Mouse (Mus musculus) hindbrain, embryonic 16.5 days (tissue): ENCODE measurements at regions not wholly inside any gene's neighbourhood (a gene's known extent, or its start where the extent isn't known, plus 50 kb on each side); places are given as distances from the start of the nearest gene placed in this dataset.

ENCODE experiments used
- ATAC-seq: fragments of 200-750 bp; cut with Nextera tagmentation; 2 replicates; pipeline ENCODE4 v1.8.0; 2017; ENCODE audit warnings: moderate TSS enrichment, moderate library complexity
- H3K27ac ChIP-seq: fragments of 300-500 bp; sonication (generic); 2 replicates; pipeline ENCODE4 v1.5.1; 2014; ENCODE audit warnings: low read depth, mild to moderate bottlenecking, control low read depth, low read length, moderate library complexity
- H3K27me3 ChIP-seq: fragments of 300-500 bp; sonication (generic); replicated peaks from 2 replicates; pipeline ENCODE4 v1.6.1; 2014; ENCODE audit warnings: low read length; ENCODE audit not compliant: control insufficient read depth, insufficient read depth
- H3K36me3 ChIP-seq: fragments of 300-500 bp; sonication (generic); 2 replicates; pipeline ENCODE4 v1.6.1; 2014; ENCODE audit warnings: mild to moderate bottlenecking, low read length, moderate library complexity, mixed read lengths; ENCODE audit not compliant: control insufficient read depth, insufficient read depth
- H3K4me1 ChIP-seq: fragments of 300-500 bp; sonication (generic); 2 replicates; pipeline ENCODE4 v1.6.1; 2014; ENCODE audit warnings: low read depth, low read length; ENCODE audit not compliant: control insufficient read depth, insufficient read depth
- H3K4me2 ChIP-seq: fragments of 300-500 bp; sonication (generic); 2 replicates; pipeline ENCODE4 v1.6.1; 2014; ENCODE audit warnings: mild to moderate bottlenecking, low read length, control low read depth, moderate library complexity
- H3K4me3 ChIP-seq: fragments of 300-500 bp; sonication (generic); 2 replicates; pipeline ENCODE4 v1.5.1; 2014; ENCODE audit warnings: mild to moderate bottlenecking, low read length, control low read depth, moderate library complexity
- H3K9ac ChIP-seq: fragments of 300-500 bp; sonication (generic); 2 replicates; pipeline ENCODE4 v1.6.1; 2014; ENCODE audit warnings: low read depth, mild to moderate bottlenecking, control low read depth, low read length, moderate library complexity
- H3K9me3 ChIP-seq: fragments of 300-500 bp; sonication (generic); 2 replicates; pipeline ENCODE4 v1.6.1; 2014; ENCODE audit warnings: mild to moderate bottlenecking, low read length, moderate library complexity; ENCODE audit not compliant: control insufficient read depth
- WGBS: fragments of 180-500 bp; shearing (Covaris S2); extraction: QIAGEN DNeasy Blood & Tissue Kit; methylation state at CpG from one replicate; pipeline ENCODE4 v1.1.7; 2014; 5-methylcytosine and 5-hydroxymethylcytosine counted together

DNA sequence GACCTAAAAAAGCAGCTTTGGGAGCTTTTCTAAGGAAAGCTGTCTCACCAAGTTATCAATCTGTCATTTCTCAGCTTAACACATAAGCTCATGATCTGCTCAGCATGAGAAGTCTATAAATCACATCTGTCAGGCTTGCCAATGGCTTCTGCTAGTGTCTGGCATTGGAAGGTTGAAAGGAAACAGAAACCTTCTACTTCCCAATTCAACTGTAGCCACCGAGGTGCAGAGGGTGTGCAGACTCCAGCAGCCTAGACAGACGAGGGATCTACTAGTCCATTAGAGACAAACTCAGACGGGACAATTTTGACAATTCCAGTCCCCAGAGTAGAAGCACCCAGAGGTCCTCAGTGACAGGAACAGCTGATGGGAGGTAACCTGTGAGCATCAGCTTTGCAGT is 103.0 kb downstream of the Nab1 start:
- WGBS: 60% methylated on average over 3 of the region's 3 CpGs
- ATAC-seq: no peak

DNA sequence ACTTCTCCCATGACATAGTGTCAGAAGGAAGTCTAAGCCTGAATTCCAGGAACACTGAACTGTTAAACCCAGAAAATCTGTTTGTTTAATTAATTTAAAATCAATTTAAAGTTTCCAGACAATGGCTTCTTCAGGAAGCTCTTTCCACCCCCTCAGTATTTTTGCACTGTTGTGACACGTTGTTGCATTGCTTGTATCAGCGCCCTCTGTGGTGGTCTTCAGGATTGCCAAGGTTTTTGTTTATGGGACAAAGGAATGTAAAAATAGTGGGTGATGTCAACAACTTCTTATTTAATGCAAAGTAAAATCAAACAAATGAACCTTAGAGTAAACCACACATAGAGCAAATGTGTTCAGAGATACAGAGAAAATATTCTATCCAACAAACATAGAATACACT is 107.5 kb downstream of the Nab1 start:
- 45% methylated on average over 2 of the region's 2 CpGs for WGBS
- Histone ChIP-seq H3K27me3 (no peaks in the 10 kb centered on the region), H3K4me1 (no peaks in the 10 kb centered on the region), H3K9ac (no peak overlapping the region), H3K4me3 (no peak overlapping the region), H3K4me2 (no peak overlapping the region), H3K9me3 (no peaks in the 10 kb centered on the region), H3K36me3 (no peaks in the 10 kb centered on the region), H3K27ac (no peak overlapping the region)
- no peak for ATAC-seq

More for the DNA sequence above, 103.0 kb downstream of the Nab1 start:
- no peaks in the 10 kb centered on the region for H3K36me3 ChIP-seq
- H3K27me3 ChIP-seq: no peaks in the 10 kb centered on the region
- H3K9me3 ChIP-seq: no peaks in the 10 kb centered on the region
- no peak overlapping the region for H3K9ac ChIP-seq
- H3K27ac ChIP-seq: no peak overlapping the region
- no peak overlapping the region for H3K4me2 ChIP-seq
- no peak overlapping the region for H3K4me3 ChIP-seq
- no peaks in the 10 kb centered on the region for H3K4me1 ChIP-seq

DNA sequence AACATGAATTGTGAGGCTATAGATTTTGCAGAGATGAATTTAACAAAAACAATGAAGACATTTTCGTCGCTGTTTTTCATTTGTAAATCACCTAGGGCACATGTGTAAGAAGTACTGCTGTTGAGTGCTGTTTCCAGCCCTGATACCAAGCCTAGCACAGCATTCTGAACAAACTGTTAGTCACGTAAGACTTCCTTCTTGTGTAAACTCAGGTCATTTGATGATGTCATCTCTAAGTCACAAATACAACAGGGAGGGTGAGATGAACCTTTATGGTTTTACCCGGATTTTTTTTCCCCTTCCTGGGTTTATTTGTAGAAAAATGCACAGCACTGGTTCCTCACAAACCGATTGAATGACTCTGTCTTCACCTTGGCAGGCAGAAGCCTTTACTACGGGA is 111.6 kb downstream of the Nab1 start:
- no peak for ATAC-seq
- no peak overlapping the region for H3K4me2 ChIP-seq
- no peak overlapping the region for H3K4me3 ChIP-seq
- no peaks in the 10 kb centered on the region for H3K27me3 ChIP-seq
- no peaks in the 10 kb centered on the region for H3K4me1 ChIP-seq
- no peaks in the 10 kb centered on the region for H3K36me3 ChIP-seq
- H3K27ac ChIP-seq: no peak overlapping the region
- H3K9me3 ChIP-seq: no peaks in the 10 kb centered on the region
- no peak overlapping the region for H3K9ac ChIP-seq
- WGBS: 75% methylated on average over 6 of the region's 6 CpGs

DNA sequence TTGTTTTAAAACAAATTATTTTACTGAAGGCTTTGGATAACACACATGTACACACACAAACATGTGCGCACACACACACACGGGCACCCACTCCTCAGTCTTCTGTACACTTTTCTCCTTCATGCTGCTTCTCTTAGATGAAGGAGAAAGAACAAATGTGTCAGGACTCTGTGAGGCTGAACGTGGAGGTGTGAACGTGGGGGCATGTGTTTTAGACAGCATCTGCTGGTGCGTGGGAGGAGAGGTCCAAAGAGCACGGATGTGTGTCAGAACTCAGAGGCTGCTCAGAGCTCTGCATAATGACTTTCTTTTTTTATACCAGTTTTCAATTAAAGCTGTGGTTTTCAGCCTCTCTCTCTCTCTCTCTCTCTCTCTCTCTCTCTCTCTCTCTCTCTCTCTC is 112.4 kb downstream of the Nab1 start:
- no peak overlapping the region for H3K9ac ChIP-seq
- H3K36me3 ChIP-seq: no peaks in the 10 kb centered on the region
- 70% methylated on average over 6 of the region's 6 CpGs for WGBS
- peak; percentile 65; the same call in 1 of the 2 replicates for ATAC-seq
- H3K9me3 ChIP-seq: no peaks in the 10 kb centered on the region
- H3K27me3 ChIP-seq: no peaks in the 10 kb centered on the region
- H3K4me3 ChIP-seq: no peak overlapping the region
- no peaks in the 10 kb centered on the region for H3K4me1 ChIP-seq
- H3K4me2 ChIP-seq: no peak overlapping the region
- H3K27ac ChIP-seq: no peak overlapping the region

DNA sequence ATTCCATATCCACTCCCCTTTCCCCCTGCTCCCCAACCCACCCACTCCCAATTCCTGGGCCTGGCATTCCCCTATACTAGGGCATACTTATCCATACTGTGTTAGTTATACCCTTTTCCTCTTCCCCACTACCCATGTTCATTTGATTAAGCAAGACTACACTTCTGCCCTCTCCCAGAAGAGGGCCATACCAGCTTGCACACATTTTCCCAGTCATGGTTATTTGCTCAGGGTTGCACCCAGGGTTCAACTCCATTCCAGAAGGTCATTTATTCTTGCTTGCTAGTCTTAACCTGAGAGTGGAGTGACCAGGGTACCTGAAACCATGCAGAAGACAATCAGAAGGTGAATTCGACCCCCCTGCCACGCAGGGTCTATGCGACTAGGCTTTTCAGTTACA is 113.4 kb downstream of the Nab1 start:
- H3K36me3 ChIP-seq: no peaks in the 10 kb centered on the region
- H3K4me3 ChIP-seq: no peak overlapping the region
- H3K9me3 ChIP-seq: no peaks in the 10 kb centered on the region
- no peak overlapping the region for H3K4me2 ChIP-seq
- no peak overlapping the region for H3K27ac ChIP-seq
- no peaks in the 10 kb centered on the region for H3K27me3 ChIP-seq
- WGBS: 91% methylated on average over 3 of the region's 3 CpGs
- no peak for ATAC-seq
- H3K9ac ChIP-seq: no peak overlapping the region
- no peaks in the 10 kb centered on the region for H3K4me1 ChIP-seq

DNA sequence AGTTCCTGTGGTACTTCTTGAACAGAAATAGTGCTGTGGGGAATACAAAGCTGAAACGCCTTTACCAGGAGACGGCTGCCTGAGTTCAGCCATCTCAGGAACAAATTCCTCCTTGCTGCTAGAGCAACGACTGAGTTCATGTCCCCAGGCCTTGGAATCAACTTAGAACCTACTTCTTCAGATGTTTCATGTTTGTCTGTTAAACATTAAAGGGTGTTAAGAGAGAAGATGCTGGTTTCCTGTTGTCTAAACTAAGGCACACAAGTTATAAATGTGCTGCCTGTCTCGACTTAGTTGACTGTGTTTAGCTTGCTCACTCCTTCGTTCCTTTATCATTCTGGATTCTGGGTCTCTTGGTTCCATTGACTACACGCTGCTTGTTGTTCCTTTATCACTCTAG is 125.2 kb downstream of the Nab1 start:
- Histone ChIP-seq H3K27ac (no peak overlapping the region), H3K4me1 (no peaks in the 10 kb centered on the region), H3K36me3 (no peaks in the 10 kb centered on the region), H3K27me3 (no peaks in the 10 kb centered on the region), H3K4me2 (no peak overlapping the region), H3K9me3 (no peaks in the 10 kb centered on the region), H3K9ac (no peak overlapping the region), H3K4me3 (no peak overlapping the region)
- 81% methylated on average over 6 of the region's 6 CpGs for WGBS
- ATAC-seq: no peak

DNA sequence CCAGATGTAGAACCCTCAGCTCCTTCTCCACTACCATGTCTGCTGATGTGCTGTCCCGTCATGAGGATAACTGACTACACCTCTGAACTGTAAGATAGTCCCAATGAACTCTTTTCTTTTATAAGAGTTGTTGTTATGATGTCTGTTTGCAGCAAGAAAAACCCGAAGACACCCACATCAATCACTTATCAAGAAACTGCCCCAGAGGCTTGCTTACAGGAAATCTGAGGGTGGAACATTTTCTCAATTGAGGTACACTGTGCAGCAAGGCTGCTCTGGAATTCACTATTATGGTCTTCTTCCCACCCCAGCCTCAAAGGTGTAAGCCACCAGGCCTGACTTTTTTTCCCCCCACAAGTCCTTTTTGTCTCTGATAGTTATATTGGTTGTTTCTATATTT is 125.8 kb downstream of the Nab1 start:
- no peak overlapping the region for H3K4me3 ChIP-seq
- 87% methylated on average over 2 of the region's 2 CpGs for WGBS
- ATAC-seq: no peak
- no peak overlapping the region for H3K27ac ChIP-seq
- no peaks in the 10 kb centered on the region for H3K36me3 ChIP-seq
- no peaks in the 10 kb centered on the region for H3K9me3 ChIP-seq
- H3K9ac ChIP-seq: no peak overlapping the region
- no peaks in the 10 kb centered on the region for H3K27me3 ChIP-seq
- no peak overlapping the region for H3K4me2 ChIP-seq
- H3K4me1 ChIP-seq: no peaks in the 10 kb centered on the region

DNA sequence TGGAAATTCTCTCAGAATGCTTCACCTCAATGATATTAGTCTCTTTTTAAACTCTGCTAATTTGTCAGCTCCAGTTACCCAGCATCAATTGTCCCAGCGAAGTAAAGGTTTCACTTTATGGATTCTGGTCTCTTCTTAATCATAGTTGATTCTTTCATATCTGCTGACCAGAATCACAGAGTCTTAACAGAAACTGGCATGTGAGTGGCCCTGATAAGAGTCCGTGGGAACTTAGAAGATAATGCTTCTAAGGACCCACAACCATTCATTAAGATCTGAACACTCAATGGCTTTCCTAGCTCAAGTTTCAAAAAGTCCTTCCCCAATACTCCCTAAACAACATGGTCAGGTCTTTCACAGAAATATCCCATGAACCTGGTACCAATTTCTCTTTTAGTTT is 126.7 kb downstream of the Nab1 start:
- H3K4me3 ChIP-seq: no peak overlapping the region
- no peak for ATAC-seq
- 86% methylated on average over 2 of the region's 2 CpGs for WGBS
- H3K4me2 ChIP-seq: no peak overlapping the region
- no peak overlapping the region for H3K27ac ChIP-seq
- H3K9me3 ChIP-seq: no peaks in the 10 kb centered on the region
- H3K9ac ChIP-seq: no peak overlapping the region
- H3K4me1 ChIP-seq: no peaks in the 10 kb centered on the region
- H3K27me3 ChIP-seq: no peaks in the 10 kb centered on the region
- H3K36me3 ChIP-seq: no peaks in the 10 kb centered on the region

DNA sequence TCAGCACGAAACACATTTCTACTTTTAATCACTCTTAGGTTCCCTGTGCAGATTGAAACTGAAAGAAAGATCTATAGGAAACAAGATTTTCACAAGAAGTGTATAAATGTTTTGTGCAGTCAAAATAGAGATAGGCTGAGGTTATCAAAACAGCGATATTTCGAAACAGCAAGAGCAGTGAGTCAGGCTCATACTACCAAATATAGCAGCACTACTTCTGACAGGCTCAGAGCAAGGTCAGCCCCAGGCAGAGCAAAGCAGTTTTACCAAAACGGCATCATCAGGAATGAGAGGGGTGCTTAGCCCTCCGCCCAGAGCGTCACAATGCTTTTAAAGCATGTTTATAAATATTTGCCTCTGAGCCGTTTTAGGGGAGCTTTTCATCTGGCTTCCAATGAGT is 133.4 kb upstream of the Gls start:
- Histone ChIP-seq H3K9me3 (no peaks in the 10 kb centered on the region), H3K36me3 (no peaks in the 10 kb centered on the region), H3K9ac (no peak overlapping the region), H3K4me1 (no peaks in the 10 kb centered on the region), H3K27me3 (no peaks in the 10 kb centered on the region), H3K27ac (no peak overlapping the region), H3K4me3 (no peak overlapping the region), H3K4me2 (no peak overlapping the region)
- WGBS: 84% methylated on average over 7 of the region's 7 CpGs
- no peak for ATAC-seq

DNA sequence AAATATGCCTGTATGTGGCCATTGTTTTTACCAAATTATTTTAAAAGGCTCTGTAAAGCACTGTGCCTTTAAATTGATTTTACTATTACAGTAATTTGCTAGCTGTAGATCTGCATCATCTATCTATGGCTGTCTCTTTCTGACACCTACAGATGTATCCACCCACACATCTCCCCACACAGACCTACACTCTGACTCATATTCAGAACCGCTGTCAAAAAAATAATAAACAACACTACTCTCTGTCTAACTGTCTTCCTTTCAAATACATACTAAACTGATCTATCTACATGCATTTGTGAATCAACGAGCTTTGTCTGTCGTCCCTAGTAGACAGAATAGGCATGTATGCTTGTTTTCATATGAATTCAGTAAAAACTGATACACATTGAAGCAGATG is 130.6 kb upstream of the Gls start:
- Histone ChIP-seq H3K9ac (no peak overlapping the region), H3K27me3 (no peaks in the 10 kb centered on the region), H3K4me1 (no peaks in the 10 kb centered on the region), H3K4me3 (no peak overlapping the region), H3K27ac (no peak overlapping the region), H3K4me2 (no peak overlapping the region), H3K36me3 (no peaks in the 10 kb centered on the region), H3K9me3 (no peaks in the 10 kb centered on the region)
- WGBS: 79% methylated on average over 3 of the region's 3 CpGs
- no peak for ATAC-seq
